Mouse (Mus musculus): ENCODE data around the gene Pth2r.

GRCm38 (mm10) chr1:65282766-65283165, 910 bp downstream of the Pth2r start:
- TF ChIP-seq POLR2A (IDR thresholded peaks at IDR 0.05; ENCODE audit: control insufficient read depth in 1 of 2, insufficient read depth in 1 of 2, low read depth in 1 of 2, low read length in 2 of 2, poor library complexity in 1 of 2) (no peak), NRF1 (IDR thresholded peaks at IDR 0.05; ENCODE audit: insufficient read depth, low read depth, low read length, poor library complexity, severe bottlenecking) (no peak), CTCF (IDR thresholded peaks at IDR 0.05 in 2 of 3, conservative IDR thresholded peaks at IDR 0.05 in 1 of 3; ENCODE audit: control insufficient read depth in 1 of 3, insufficient read depth in 1 of 3, low read depth in 2 of 3, low read length in 3 of 3, poor library complexity in 1 of 3, severe bottlenecking in 1 of 3) (peak; percentile 57 to 80 (median 71)), EP300 (IDR thresholded peaks at IDR 0.05; ENCODE audit: low read depth in 1 of 2, low read length in 2 of 2) (no peak), E2F4 (IDR thresholded peaks at IDR 0.05; ENCODE audit: borderline replicate concordance, low read depth, low read length) (no peak), RCOR1 (IDR thresholded peaks at IDR 0.05; ENCODE audit: low read depth, low read length) (no peak), ZNF384 (IDR thresholded peaks at IDR 0.05; ENCODE audit: low read depth, low read length) (no peak)
